Mouse (Mus musculus): Measurements from ENCODE around the gene Msh5. TPM values are rescaled to one million over a fixed set of nuclear protein-coding genes. Genes with fewer than 3 reads are reported as not detected.

Msh5 gene
- polyA plus RNA-seq, 1 experiment from 2014 or later: 3.1 TPM

DNA sequence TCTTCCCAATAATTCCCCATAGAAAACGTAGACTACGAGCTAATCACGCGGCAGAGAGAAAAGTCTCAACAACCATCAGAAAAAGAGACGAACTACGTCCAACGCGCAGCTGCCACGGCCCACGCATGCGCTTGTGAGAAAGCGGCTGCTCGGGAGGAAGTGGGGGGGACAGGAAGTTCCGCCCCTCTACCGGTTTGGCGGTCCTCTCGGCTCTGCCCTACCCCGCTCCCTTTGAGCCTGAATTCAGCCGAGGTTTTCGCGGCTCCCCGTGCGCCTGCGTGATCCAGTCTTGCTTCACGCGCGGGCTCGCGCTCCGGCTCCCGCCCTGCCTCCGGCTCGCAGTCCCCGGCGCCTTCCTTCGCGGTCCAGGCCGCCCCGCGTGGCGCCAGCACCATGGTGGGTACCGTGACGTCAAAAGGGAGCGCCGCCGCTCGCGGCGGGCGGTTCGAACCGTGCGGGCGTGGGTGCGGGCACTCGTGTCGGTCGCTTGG lies 64.8 kb downstream of the Msh5 start, which contains the start of gene Lsm2:
Gene Lsm2 (plus strand): TSS at position 173 of the 491 bp plus-strand sequence.
- H3K4me3 ChIP-seq: peak within 1 kb of the TSS; percentile 75
- peak within 1 kb of the TSS; percentile 98 for H3K27ac ChIP-seq (replicated peaks)
- under 1% methylated on average over 58 of the region's 58 CpGs for WGBS
- peak within 1 kb of the TSS; percentile 96 for H3K4me2 ChIP-seq
- peak; percentile 95 for ATAC-seq (ENCODE audit: low read depth)
- H3K4me1 ChIP-seq (replicated peaks): peaks cover 29% of the 10 kb centered on the region
- peak within 1 kb of the TSS; percentile 89 for H3K9ac ChIP-seq
- H3K27me3 ChIP-seq: no peaks in the 10 kb centered on the region
- no peaks in the 10 kb centered on the region for H3K9me3 ChIP-seq
- peaks cover 17% of the 10 kb centered on the region for H3K36me3 ChIP-seq

DNA sequence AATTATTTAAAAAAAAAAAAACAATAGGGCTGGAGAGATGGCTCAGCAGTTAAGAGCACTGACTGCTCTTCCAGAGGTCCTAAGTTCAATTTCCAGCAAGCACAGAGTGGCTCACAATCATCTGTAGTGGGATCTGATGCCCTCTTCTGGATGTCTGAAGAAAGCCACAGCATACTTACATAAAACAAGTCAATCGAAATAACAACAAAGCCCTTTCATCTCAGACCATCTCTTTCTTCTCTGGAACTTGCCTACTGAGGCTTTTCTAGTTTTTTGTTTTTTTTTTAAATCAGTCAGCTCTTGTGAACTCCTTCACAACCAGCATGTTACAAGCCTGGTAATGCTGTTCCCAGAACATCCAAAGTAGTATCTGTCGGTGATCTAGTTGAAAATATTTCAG lies 65.9 kb downstream of the Msh5 start:
- peak overlapping the region; percentile 75 for H3K4me3 ChIP-seq
- peaks cover 8% of the 10 kb centered on the region for H3K36me3 ChIP-seq
- 15% methylated on average over 2 of the region's 2 CpGs for WGBS
- H3K27me3 ChIP-seq: no peaks in the 10 kb centered on the region
- no peak for ATAC-seq (ENCODE audit: low read depth)
- H3K27ac ChIP-seq (replicated peaks): no peak overlapping the region
- H3K4me1 ChIP-seq (replicated peaks): peaks cover 29% of the 10 kb centered on the region
- peak overlapping the region; percentile 89 for H3K9ac ChIP-seq
- no peaks in the 10 kb centered on the region for H3K9me3 ChIP-seq
- H3K4me2 ChIP-seq: peak overlapping the region; percentile 96

DNA sequence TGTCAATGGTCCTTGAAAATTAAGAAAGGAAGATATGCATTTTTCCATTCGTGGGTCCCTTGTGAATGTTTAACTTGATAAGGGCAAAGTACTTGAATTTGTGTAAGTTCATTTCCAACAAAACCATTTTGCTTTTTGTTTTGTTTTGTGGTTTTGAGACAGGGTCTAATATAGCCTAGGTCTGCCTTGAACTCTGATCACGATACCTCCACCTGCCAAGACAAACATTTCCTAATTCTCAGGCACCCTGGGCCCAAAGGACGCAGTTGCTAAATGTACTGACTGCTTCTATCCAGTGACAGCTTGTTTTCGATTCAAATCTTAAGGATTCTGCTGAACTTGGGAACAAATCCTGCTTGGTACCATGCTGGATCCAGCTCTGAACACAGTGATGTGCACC lies 66.9 kb downstream of the Msh5 start:
- WGBS: 95% methylated on average over 4 of the region's 4 CpGs
- ATAC-seq (ENCODE audit: low read depth): no peak
- Histone ChIP-seq H3K9me3 (no peaks in the 10 kb centered on the region), H3K36me3 (no peaks in the 10 kb centered on the region), H3K4me3 (no peak overlapping the region), H3K4me1 (replicated peaks) (peaks cover 29% of the 10 kb centered on the region), H3K4me2 (no peak overlapping the region), H3K27ac (replicated peaks) (no peak overlapping the region), H3K27me3 (no peaks in the 10 kb centered on the region), H3K9ac (0 out of 2 replicates have a peak overlapping the region, but pooled peaks have one; percentile 19)

Other genes with a start within 250 kb of the Msh5 start
- not detected in 2 replicates for gene Cyp21a1, start 242.2 kb downstream of the Msh5 start, polyA plus RNA-seq (2015; fragmentation: Nextera tagmentation; extraction: Ambion mirVana)
- gene Stk19, start 209.8 kb downstream of the Msh5 start, polyA plus RNA-seq (2015; fragmentation: Nextera tagmentation; extraction: Ambion mirVana): 31.6 and 34.2 TPM in 2 replicates
- gene Dxo, start 209.7 kb downstream of the Msh5 start, polyA plus RNA-seq (2015; fragmentation: Nextera tagmentation; extraction: Ambion mirVana): 63.0 and 63.2 TPM in 2 replicates
- gene Skiv2l, start 196.5 kb downstream of the Msh5 start, polyA plus RNA-seq (2015; fragmentation: Nextera tagmentation; extraction: Ambion mirVana): 49.7 and 57.1 TPM in 2 replicates
- gene Nelfe, start 196.4 kb downstream of the Msh5 start, polyA plus RNA-seq (2015; fragmentation: Nextera tagmentation; extraction: Ambion mirVana): 81.6 and 90.5 TPM in 2 replicates
- gene Cfb, start 184.2 kb downstream of the Msh5 start, polyA plus RNA-seq (2015; fragmentation: Nextera tagmentation; extraction: Ambion mirVana): 1.8 and 2.9 TPM in 2 replicates
- gene Zbtb12, start 167.3 kb downstream of the Msh5 start, polyA plus RNA-seq (2015; fragmentation: Nextera tagmentation; extraction: Ambion mirVana): 9.5 and 10.4 TPM in 2 replicates
- not detected in 2 replicates for gene Gm20547, start 164.7 kb downstream of the Msh5 start, polyA plus RNA-seq (2015; fragmentation: Nextera tagmentation; extraction: Ambion mirVana)
- 0.99 and 2.1 TPM in 2 replicates for gene C2, start 148.5 kb downstream of the Msh5 start, polyA plus RNA-seq (2015; fragmentation: Nextera tagmentation; extraction: Ambion mirVana)
- 86.8 and 88.7 TPM in 2 replicates for gene Ehmt2, start 148.3 kb downstream of the Msh5 start, polyA plus RNA-seq (2015; fragmentation: Nextera tagmentation; extraction: Ambion mirVana)
- not detected in 2 replicates for gene Slc44a4, start 132.3 kb downstream of the Msh5 start, polyA plus RNA-seq (2015; fragmentation: Nextera tagmentation; extraction: Ambion mirVana)
- 30.2 and 30.6 TPM in 2 replicates for gene Neu1, start 115.5 kb downstream of the Msh5 start, polyA plus RNA-seq (2015; fragmentation: Nextera tagmentation; extraction: Ambion mirVana)
- 0.38 and 0.47 TPM in 2 replicates for gene Hspa1b, start 87.5 kb downstream of the Msh5 start, polyA plus RNA-seq (2015; fragmentation: Nextera tagmentation; extraction: Ambion mirVana)
- not detected in 2 replicates for gene Gm20481, start 76.8 kb downstream of the Msh5 start, polyA plus RNA-seq (2015; fragmentation: Nextera tagmentation; extraction: Ambion mirVana)
- 6.0 and 6.3 TPM in 2 replicates for gene Hspa1a, start 74.6 kb downstream of the Msh5 start, polyA plus RNA-seq (2015; fragmentation: Nextera tagmentation; extraction: Ambion mirVana)
- gene Hspa1l, start 74.0 kb downstream of the Msh5 start, polyA plus RNA-seq (2015; fragmentation: Nextera tagmentation; extraction: Ambion mirVana): 1.5 and 2.2 TPM in 2 replicates
- gene Lsm2, start 64.9 kb downstream of the Msh5 start, polyA plus RNA-seq (2015; fragmentation: Nextera tagmentation; extraction: Ambion mirVana): 99.4 and 99.8 TPM in 2 replicates
- gene Vars, start 45.8 kb downstream of the Msh5 start, polyA plus RNA-seq (2015; fragmentation: Nextera tagmentation; extraction: Ambion mirVana): 57.9 and 58.2 TPM in 2 replicates
- 0.17 and 0.18 TPM in 2 replicates for gene Vwa7, start 30.2 kb downstream of the Msh5 start, polyA plus RNA-seq (2015; fragmentation: Nextera tagmentation; extraction: Ambion mirVana)
- 2.5 and 2.6 TPM in 2 replicates for gene Sapcd1, start 18.7 kb downstream of the Msh5 start, polyA plus RNA-seq (2015; fragmentation: Nextera tagmentation; extraction: Ambion mirVana)
- 132 and 145 TPM in 2 replicates for gene Clic1, start 3.2 kb upstream of the Msh5 start, polyA plus RNA-seq (2015; fragmentation: Nextera tagmentation; extraction: Ambion mirVana)
- 417 and 431 TPM in 2 replicates for gene Ddah2, start 12.3 kb upstream of the Msh5 start, polyA plus RNA-seq (2015; fragmentation: Nextera tagmentation; extraction: Ambion mirVana)
- 0.54 TPM in 1 of 2 replicates, not detected in the other for gene Ly6g6c, start 18.6 kb upstream of the Msh5 start, polyA plus RNA-seq (2015; fragmentation: Nextera tagmentation; extraction: Ambion mirVana)
- 0.28 and 0.38 TPM in 2 replicates for gene Mpig6b, start 19.4 kb upstream of the Msh5 start, polyA plus RNA-seq (2015; fragmentation: Nextera tagmentation; extraction: Ambion mirVana)
- gene Ly6g6e, start 30.2 kb upstream of the Msh5 start, polyA plus RNA-seq (2015; fragmentation: Nextera tagmentation; extraction: Ambion mirVana): 0.46 and 0.55 TPM in 2 replicates
- 0.95 and 1.8 TPM in 2 replicates for gene Ly6g6d, start 31.3 kb upstream of the Msh5 start, polyA plus RNA-seq (2015; fragmentation: Nextera tagmentation; extraction: Ambion mirVana)
- 0.44 and 0.68 TPM in 2 replicates for gene Ly6g6f, start 38.9 kb upstream of the Msh5 start, polyA plus RNA-seq (2015; fragmentation: Nextera tagmentation; extraction: Ambion mirVana)
- gene Abhd16a, start 42.5 kb upstream of the Msh5 start, polyA plus RNA-seq (2015; fragmentation: Nextera tagmentation; extraction: Ambion mirVana): 98.2 and 104 TPM in 2 replicates
- gene Ly6g5c, start 61.5 kb upstream of the Msh5 start, polyA plus RNA-seq (2015; fragmentation: Nextera tagmentation; extraction: Ambion mirVana): not detected in 2 replicates
- 1.4 and 1.7 TPM in 2 replicates for gene Ly6g5b, start 68.7 kb upstream of the Msh5 start, polyA plus RNA-seq (2015; fragmentation: Nextera tagmentation; extraction: Ambion mirVana)
- 20.9 and 25.5 TPM in 2 replicates for gene Gpank1, start 74.7 kb upstream of the Msh5 start, polyA plus RNA-seq (2015; fragmentation: Nextera tagmentation; extraction: Ambion mirVana)
- 333 and 339 TPM in 2 replicates for gene Csnk2b, start 75.3 kb upstream of the Msh5 start, polyA plus RNA-seq (2015; fragmentation: Nextera tagmentation; extraction: Ambion mirVana)
- gene D17H6S53E, start 79.6 kb upstream of the Msh5 start, polyA plus RNA-seq (2015; fragmentation: Nextera tagmentation; extraction: Ambion mirVana): 8.9 and 10.6 TPM in 2 replicates
- 0.61 and 0.77 TPM in 2 replicates for gene Apom, start 85.3 kb upstream of the Msh5 start, polyA plus RNA-seq (2015; fragmentation: Nextera tagmentation; extraction: Ambion mirVana)
- gene Bag6, start 88.4 kb upstream of the Msh5 start, polyA plus RNA-seq (2015; fragmentation: Nextera tagmentation; extraction: Ambion mirVana): 67.1 and 75.0 TPM in 2 replicates
- 178 and 185 TPM in 2 replicates for gene Prrc2a, start 118.2 kb upstream of the Msh5 start, polyA plus RNA-seq (2015; fragmentation: Nextera tagmentation; extraction: Ambion mirVana)
- 11.4 and 12.7 TPM in 2 replicates for gene Aif1, start 129.3 kb upstream of the Msh5 start, polyA plus RNA-seq (2015; fragmentation: Nextera tagmentation; extraction: Ambion mirVana)
- gene Lst1, start 141.7 kb upstream of the Msh5 start, polyA plus RNA-seq (2015; fragmentation: Nextera tagmentation; extraction: Ambion mirVana): 7.8 and 8.9 TPM in 2 replicates
- 0.22 and 0.58 TPM in 2 replicates for gene Ltb, start 147.7 kb upstream of the Msh5 start, polyA plus RNA-seq (2015; fragmentation: Nextera tagmentation; extraction: Ambion mirVana)
- 0.13 TPM in 1 of 2 replicates, not detected in the other for gene Tnf, start 155.3 kb upstream of the Msh5 start, polyA plus RNA-seq (2015; fragmentation: Nextera tagmentation; extraction: Ambion mirVana)
- 0.42 TPM in 1 of 2 replicates, not detected in the other for gene Lta, start 158.6 kb upstream of the Msh5 start, polyA plus RNA-seq (2015; fragmentation: Nextera tagmentation; extraction: Ambion mirVana)
- 0.56 TPM in 1 of 2 replicates, not detected in the other for gene Gm16181, start 174.1 kb upstream of the Msh5 start, polyA plus RNA-seq (2015; fragmentation: Nextera tagmentation; extraction: Ambion mirVana)
- gene Atp6v1g2, start 186.9 kb upstream of the Msh5 start, polyA plus RNA-seq (2015; fragmentation: Nextera tagmentation; extraction: Ambion mirVana): 58.9 and 66.1 TPM in 2 replicates
- gene Nfkbil1, start 189.0 kb upstream of the Msh5 start, polyA plus RNA-seq (2015; fragmentation: Nextera tagmentation; extraction: Ambion mirVana): 9.5 and 10.8 TPM in 2 replicates
- gene Ddx39b, start 195.0 kb upstream of the Msh5 start, polyA plus RNA-seq (2015; fragmentation: Nextera tagmentation; extraction: Ambion mirVana): 385 and 402 TPM in 2 replicates
- gene H2-D1, start 216.0 kb upstream of the Msh5 start, polyA plus RNA-seq (2015; fragmentation: Nextera tagmentation; extraction: Ambion mirVana): 70.5 and 79.1 TPM in 2 replicates

All from neural tube, embryonic 13.5 days (tissue).